Mouse (Mus musculus) lung, postnatal 4 days (tissue): Measurements from ENCODE around the gene Mfsd4b2.
"Not testable (repeated sequence)": the region's sequence is repeated elsewhere in the genome, so short reads cannot be mapped to it uniquely, and the experiment has no call there.

Experiments used
- DNase-seq, 2 experiments: peaks; one replicate each; pipeline ENCODE4 v3.0.0; 2021

Gene Mfsd4b2

DNA sequence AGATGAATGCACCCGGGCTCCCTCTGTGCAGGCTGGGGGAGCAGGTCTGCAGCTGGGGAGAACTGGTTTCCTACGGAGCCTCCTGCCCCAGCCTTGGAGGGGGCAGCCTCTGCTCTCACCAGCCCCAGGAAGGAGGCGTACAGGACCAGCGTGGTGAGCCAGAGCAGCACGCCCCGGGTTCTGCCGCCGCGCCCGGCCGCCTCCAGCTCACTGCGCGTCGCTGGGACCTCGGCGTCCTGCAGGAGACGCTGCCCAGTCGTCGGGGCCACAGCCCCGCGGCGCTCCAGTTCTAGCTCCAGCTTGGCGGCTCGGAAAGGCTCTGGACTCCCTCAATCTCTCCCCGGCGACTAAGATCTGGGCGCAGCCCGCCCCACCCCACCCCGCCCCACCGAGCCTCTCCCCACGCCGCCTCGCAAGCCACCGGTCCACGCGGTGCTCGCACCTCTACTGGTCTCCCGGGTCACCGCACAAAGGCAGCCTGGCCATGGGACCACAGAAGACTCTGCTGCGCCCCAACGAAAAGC, at the start of gene Mfsd4b2:
Gene Mfsd4b2, minus strand, starts transcription at position 308 of the 524 bp plus-strand sequence.
- DNase-seq, result peak; percentile 26 to 30

DNA sequence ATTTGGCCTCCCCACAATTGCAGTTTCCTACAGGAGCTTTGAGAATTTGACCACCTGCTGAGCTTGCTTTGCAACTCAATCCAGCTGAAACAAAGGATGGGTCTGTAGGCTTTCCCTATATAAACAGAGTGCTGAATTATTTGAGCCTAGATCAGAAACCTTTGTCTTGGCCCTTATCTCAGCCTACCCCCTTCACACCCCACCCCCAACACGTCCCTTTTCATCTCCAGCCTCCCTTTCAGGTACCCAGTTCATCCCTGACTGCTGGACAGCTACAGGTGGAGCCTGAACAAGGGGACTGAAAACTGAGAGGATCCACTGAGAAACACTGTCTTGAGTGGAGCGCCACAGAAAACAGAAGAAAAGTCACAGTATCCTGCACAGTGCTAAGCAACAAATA, 49.0 kb upstream of the Mfsd4b2 start:
- DNase-seq, result no peak

DNA sequence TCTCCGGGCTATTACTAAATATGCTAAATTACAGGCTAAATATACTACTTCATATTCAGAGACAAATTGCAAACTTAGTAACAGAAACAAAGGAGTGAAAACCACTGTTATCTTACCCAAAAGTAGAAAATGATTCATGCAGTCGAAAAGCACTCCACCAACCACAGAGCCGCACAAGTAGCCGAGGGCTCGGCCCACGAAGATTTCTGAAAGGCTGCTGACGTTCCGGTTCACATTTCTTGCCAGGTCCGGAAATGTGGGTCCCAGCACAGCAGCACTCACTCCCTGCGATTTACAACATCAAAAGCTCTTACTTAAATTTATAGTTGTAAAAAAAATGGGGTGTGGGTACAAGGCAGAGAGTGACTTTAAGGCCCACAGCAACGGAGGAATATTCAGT, 48.3 kb upstream of the Mfsd4b2 start:
- DNase-seq, result peak in 1 of 2 experiments; percentile 28

GRCm38 (mm10) chr10:39967512-39967911, 40.8 kb upstream of the Mfsd4b2 start:
- DNase-seq, result no peak

DNA sequence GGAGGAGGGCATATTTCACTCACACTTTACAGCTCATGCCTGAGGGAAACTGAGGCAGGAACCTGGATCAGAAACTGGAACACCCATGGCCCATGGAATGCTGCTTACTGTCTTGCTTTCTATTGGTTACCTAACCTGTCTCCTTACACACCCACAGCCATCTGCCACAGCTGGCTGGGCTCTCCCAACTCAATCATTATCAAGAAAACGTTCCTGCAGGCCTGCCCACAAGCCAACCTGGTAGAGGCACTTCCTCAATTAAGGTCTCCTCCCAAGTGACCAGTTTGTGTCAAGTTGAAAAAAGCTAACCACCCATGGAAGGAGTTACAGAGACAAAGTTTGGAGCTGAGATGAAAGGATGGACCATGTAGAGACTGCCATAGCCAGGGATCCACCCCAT, 35.2 kb upstream of the Mfsd4b2 start:
- DNase-seq, result no peak

GRCm38 (mm10) chr10:39960441-39960822, 33.7 kb upstream of the Mfsd4b2 start:
- no peak for DNase-seq

DNA sequence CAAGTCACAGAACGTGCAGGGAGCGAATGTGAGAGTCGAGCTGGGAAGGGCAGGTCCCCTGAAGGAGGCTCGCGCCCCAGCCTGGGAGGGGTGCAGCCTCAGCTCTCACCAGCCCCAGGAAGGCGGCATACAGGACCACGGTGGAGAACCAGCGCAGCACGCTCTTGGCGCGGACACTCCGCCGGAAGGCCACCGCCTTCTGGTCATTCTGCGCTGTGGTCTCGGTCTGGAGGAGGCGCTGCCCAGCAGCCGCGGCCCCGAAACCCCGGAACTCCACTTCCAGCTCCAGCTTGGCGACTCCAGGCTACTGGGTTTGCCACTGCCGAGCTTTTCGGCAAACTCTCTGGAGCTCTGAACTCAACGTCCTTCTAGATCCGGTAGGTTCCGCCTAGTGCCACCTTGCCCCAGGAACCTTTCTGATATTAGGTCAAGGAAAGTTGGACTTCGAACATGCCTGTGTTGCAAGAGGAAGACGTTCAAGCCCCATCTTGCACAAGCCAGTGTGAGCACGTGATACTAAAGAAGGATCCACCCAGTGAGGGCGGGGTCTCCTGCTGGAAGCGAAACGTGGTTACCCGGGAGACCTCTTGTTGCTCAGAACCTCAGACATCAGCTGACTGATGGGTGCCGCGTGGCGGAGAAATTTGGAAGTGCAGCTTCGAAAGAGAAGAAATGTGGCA, 33.2 kb upstream of the Mfsd4b2 start, which contains the start of gene Mfsd4b3:
Gene Mfsd4b3, minus strand, starts transcription at position 393 of the 680 bp plus-strand sequence.
- peak; percentile 96 for DNase-seq

DNA sequence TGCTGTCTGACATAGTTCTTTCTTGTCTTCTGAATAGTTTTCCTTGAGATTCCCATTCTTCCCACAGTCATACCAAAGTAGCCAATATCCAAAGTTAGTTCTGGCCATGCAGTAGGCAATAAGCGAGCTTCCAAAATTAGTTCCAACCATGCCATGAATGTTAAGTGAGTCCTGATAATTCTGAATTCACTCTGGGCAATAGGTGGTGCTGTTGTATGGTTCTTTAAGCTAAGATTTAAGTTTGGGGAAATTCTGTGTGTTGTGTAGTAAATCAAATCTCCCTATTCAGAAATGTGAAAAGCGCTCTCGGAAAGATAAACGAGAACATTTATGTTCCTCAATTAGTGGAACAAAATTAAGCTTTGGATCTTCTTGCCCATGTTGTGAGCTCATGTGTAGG, 31.5 kb upstream of the Mfsd4b2 start:
- DNase-seq, result no peak

GRCm38 (mm10) chr10:39956340-39956878, 29.7 kb upstream of the Mfsd4b2 start:
- DNase-seq, result no peak

DNA sequence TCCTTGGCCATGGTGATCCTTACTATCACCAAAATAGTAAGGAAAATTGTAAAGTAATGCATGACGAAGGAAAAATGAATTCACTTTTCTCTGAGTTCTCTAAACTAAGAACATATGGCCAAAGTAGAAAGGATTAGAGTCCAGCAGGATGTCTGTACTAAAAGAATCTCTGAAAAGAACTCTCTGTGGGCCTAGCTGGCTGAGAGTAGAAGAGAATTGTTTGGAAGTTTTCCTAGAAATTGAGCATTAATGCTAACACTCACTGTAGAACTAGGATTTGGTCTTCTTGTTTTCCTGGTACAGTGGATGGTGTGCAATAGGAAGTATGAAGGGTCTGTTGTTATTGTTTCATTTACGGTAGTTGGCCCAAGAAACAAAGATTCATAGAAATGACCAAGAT, 28.4 kb upstream of the Mfsd4b2 start:
- no peak for DNase-seq

- no peak for DNase-seq
These were observed 22.7 kb upstream of the Mfsd4b2 start for GRCm38 (mm10) chr10:39949377-39949954.

DNA sequence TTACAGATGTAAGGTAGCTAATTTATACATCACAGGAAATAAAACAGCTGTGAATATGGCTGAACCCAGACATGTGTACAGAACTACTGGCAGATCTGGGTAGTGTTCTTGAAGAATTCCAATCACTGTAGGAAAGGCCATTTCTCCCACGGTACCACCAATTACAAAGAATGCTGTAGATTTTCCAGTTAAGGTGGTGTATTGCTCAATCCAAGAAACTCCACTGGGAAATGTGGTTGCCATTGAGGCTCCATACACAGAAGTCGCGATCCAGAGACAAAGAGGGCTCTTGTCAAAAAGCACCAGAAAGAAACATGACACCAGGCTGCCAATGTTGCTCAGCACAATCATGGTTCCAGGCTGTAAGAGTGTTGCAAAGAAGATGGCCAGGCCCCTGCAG, 20.5 kb upstream of the Mfsd4b2 start:
- not testable (repeated sequence) for DNase-seq

- DNase-seq, result no peak
These were observed 9.8 kb upstream of the Mfsd4b2 start for GRCm38 (mm10) chr10:39936553-39936952.

DNA sequence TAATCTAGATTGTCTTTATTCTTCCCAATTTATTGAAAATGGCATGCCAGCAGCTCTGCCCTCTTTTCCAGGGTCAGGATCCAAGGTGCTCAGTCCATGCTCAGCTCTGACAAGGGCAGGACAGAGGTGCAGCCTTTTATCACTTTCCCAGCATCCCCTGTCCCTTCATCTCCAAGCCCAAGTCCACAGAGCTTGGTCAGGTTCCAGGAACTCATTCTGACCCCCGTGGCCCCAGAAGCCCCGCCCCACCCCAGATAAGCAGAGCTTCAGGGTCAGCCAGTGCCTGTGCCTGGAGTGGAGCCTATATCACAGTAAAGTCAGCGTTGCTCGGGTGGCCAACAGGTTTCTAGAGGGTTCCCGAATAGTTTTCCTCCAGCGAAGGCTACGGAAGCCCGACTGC, 2.2 kb downstream of the Mfsd4b2 start:
- DNase-seq, result not testable (repeated sequence)

DNA sequence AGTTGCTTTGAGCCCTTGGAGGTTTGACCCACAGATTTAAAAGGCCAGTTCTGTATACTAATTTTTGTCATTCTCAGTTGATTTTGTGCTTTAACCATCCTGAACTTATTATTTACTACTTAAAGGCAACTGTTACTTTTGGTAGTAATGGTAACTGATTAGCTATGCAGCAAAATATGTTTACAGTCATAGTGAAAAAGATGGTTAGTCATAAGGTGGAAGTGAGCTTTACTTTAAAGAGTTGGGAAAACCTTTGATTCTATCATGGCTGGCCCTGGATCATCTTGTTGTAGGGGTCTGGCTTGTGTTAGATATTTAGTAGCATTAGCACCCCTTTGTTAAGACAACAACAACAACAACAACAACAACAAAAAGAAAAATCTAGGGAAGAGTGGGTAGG, 14.1 kb downstream of the Mfsd4b2 start:
- DNase-seq, result no peak

GRCm38 (mm10) chr10:39908768-39909441, 17.8 kb downstream of the Mfsd4b2 start:
- no peak for DNase-seq

- no peak for DNase-seq
These were observed 19.7 kb downstream of the Mfsd4b2 start for GRCm38 (mm10) chr10:39906799-39907658.

- DNase-seq, result no peak
These were observed 22.5 kb downstream of the Mfsd4b2 start for GRCm38 (mm10) chr10:39904191-39904590.

DNA sequence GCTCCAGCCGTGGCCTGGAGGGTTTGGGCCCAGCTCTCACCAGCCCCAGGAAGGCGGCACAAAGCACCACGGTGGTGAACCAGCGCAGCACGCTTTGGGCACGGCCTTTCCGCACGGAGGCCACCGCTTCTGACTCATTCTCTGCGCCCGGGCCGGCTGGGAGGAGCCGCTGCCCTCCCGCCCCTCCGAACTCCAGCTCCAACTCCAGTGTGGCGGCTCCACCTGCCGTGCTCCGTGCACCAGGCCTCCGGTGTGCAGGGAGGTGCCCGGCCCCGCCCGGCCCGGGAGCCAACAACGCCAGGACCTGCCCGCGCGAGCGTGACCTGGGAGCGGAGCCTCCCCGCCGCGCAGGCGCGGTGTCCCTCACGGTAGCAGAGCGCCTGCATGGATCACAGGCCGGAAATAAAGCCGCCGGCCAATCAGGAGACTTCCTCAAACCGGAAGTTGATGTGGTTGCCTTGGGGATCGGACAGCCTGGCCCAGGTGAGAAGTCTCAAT, 27.8 kb downstream of the Mfsd4b2 start, which contains the start of gene Mfsd4b4:
Gene Mfsd4b4, minus strand, starts transcription at position 365 of the 498 bp plus-strand sequence.
- DNase-seq, result peak; percentile 88 to 94

DNA sequence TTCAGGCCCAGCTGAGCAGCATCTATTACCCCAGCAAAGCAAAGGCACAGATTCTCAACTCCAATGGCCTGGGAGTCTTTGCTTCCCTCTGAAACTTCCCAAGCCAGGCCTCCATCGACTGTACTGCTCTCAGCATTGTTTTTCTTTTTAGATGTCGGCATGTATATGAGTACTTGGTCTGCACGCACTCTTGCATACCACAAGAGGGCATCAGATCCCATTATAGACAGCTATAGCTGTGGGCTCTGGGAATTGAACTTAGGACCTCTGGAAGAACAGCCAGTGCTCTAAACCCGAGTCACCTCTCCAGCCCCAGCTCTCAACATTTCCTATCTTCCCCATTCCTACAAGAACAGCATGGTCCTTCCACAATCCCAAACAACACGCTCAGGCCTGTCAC, 30.2 kb downstream of the Mfsd4b2 start:
- DNase-seq, result no peak

DNA sequence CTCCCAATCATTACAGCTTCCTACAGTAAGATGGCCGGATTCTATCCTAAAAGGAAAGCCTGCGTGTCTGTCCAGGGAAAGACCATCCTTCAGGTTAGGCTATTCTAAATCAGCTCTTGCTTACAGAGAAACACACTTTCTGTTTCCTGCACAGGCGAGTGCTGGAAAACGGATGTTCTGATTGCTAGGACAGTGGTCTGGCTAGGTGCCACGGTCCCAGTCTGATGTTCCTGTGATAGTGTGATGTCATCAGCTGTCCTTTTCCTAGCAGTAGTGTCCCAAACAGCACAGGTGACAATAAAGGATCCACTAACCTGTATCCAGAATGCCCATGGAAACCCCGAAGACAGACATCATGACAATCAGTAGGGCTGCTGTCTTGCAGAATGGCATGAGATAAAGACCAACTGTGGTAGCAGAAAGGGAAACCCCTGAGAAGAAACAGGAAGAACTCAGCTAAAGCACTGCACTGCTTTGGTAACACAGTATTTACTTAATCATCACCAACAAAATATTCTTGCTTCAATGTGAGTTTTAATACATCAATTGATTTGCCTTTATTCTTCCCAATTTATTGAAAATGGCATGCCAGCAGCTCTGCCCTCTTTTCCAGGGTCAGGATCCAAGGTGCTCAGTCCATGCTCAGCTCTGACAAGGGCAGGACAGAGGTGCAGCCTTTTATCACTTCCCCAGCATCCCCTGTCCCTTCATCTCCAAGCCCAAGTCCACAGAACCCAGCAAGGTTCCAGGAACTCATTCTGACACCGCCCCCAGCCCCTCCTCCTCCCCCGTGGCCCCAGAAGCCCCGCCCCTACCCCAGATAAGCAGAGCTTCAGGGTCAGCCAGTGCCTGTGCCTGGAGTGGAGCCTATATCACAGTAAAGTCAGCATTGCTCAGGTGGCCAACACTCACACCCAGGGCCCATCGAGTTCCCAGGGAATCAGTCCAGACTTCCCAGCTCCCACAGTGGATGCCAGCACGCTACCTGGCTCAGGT, 32.7 kb downstream of the Mfsd4b2 start:
- DNase-seq, result peak in 1 of 2 experiments; percentile 31
